Mouse (Mus musculus) right cerebral cortex, postnatal 36 days (tissue): ENCODE data around the gene Gm13212.
"Not testable (repeated sequence)": the region's sequence is repeated elsewhere in the genome, so short reads cannot be mapped to it uniquely, and the experiment has no call there.

Experiments
- DNase-seq, 2 experiments: peaks; one replicate each; pipeline ENCODE4 v3.0.0; 2022; ENCODE audit warnings: low spot score in 2 of 2, mixed read lengths in 1 of 2

The Gm13212 gene

DNA sequence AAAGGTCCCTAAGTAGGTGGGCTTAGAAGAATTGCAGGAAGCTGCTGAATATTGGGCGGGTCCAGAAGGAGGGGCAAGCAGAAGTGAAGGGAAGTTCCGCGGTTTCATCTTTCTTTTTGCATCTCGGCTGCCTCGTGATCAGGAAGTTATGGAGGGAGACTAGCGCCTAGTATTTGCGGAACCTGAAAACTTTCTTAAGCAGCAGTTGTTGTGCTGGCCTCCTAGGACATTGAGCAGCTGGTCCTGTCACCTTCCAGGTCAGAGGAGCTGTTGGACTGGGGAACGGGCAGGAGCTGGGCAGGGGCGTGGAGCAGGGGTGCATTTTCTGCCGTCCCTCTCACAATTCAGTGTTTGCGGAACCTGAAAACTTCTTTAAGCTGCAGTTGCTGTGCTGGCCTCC, at the start of gene Gm13212:
Gene Gm13212 (plus strand): TSS at position 89 of the 400 bp plus-strand sequence.
- DNase-seq, result not testable (repeated sequence)

- DNase-seq, result not testable (repeated sequence)
Observed at GRCm38 (mm10) chr4:145543861-145544260, 41.1 kb upstream of the Gm13212 start.

DNA sequence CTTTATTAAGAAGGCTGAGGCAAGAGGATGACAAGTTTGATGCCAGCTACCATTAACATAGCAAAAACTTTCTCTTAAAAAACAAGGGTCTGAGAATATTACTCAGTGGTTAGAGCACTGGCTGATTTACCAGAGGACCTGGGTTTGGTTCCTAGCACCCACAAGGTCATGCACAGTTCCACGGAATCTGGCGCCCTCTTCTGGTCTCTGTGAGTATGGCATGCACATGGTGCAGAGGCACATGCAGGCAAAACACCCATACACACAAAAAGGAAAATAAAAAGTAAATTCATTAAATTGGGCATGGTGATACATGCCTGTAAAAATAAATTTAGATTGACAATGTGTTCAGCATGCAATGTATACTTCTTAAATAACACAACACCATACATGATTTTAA, 39.9 kb upstream of the Gm13212 start:
- not testable (repeated sequence) for DNase-seq

- not testable (repeated sequence) for DNase-seq
Observed at GRCm38 (mm10) chr4:145545734-145546349, 39.1 kb upstream of the Gm13212 start.

DNA sequence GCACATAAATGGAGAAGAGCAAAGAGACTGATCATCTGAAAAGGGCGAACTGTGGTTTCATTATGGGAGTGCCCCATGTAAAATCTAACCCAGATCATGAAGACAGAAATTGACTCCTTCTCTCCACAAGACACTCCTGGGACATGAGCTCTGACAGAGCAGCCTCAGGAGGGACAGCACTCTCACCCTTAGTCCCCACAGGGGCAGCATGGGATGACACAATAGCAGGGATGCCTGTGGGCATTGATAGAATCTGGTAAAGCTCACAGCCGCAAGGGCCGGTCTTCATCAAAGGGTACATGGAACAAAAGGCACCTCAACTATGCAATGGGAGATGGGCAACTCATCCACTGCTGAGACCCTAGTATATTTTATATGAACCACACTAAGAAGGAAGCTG, 38.5 kb upstream of the Gm13212 start:
- DNase-seq, result not testable (repeated sequence)

- no peak for DNase-seq
Observed at GRCm38 (mm10) chr4:145556680-145557079, 28.3 kb upstream of the Gm13212 start.

- no peak for DNase-seq
Observed at GRCm38 (mm10) chr4:145559505-145560099, 25.4 kb upstream of the Gm13212 start.

DNA sequence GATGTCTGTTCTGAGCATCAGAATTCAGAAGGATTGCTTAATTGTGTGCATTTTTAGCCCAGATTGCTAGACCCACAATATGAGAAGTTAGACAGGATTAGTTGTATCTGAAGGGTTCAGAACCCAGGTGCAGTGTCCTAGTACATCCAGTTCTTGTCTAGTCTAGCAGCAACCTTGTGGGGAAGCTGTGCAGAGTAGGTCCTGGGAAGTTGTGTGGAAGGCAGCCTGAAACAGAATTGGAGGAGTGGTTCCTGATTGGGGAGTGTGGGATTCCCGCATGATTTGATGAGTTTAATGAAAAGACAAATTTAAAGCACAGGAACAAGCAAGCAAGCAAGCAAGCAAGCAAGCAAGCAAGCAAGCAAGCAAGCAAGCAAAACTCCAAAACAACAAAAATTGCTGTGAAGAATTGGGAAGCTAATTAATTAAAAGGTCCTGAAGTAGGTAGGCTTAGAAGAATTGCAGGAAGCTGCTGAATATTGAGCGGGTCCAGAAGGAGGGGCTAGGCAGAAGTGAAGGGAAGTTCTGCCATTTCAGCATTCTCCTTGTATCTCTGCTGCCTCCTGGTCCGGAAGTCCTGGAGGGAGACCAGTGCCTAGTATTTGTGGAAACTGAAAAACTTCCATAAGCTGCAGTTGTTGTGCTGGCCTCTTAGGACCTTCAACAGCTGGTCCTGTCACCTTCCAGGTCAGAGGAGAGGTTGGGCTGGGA, 20.7 kb upstream of the Gm13212 start:
- DNase-seq, result no peak

DNA sequence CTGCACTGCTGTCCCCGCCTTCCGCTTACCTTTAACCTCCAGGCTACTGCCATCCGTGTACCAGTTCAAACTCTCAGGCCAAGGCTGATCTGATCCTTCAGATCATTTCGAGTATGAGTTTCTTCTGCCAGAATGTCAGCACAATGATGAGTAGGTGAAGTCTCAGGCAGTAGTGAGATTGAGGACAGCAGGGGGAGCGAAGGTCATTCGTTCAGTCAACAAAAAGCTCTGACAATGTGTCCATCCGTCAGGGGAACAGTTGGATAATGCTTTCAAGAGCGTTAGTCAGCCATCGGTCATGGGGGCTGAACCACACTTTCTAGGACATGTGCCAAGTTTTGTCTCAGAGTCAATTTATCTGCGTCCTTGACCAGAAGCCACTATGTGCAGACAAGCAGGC, 14.5 kb upstream of the Gm13212 start:
- DNase-seq, result not testable (repeated sequence)

GRCm38 (mm10) chr4:145576623-145577022, 8.3 kb upstream of the Gm13212 start:
- not testable (repeated sequence) for DNase-seq

DNA sequence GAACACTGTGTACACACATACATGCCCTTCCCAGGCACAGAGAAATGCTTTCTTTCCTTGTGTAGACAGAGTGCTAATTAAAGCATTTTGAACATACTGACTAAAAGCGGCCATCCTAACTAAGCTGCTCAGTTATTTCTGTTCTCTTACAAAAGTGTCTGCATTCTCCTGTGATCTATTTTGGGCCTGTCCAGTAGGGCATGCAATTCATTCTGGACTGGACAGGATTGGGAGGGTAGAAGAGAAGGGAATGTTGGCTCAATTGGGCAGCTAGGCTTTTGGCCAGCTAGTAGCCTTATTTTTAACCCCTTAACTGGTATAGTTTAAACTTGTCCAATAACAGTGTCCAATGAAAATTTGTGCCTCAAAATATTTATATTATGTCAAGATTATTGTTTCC, 4.6 kb upstream of the Gm13212 start:
- DNase-seq, result not testable (repeated sequence)

DNA sequence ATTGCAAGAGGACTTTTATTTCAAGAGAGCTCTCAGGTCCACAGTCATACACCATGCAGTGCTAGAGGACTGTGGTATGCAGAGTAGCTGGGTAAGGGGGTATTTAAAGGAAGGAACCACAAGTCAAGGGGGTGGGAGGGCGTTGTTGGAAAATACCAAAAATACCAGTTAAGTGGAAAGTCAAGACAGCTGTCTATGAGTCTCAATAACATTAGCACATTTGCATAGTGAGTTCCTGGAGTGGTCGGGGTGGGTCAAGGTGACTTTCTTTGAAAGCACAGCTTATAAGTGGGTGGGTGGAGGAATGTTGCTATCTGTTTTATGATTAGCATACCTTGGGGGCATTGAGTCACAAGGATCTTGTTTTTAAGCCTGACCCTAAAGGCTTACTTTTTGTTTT, 1.1 kb downstream of the Gm13212 start:
- DNase-seq, result not testable (repeated sequence)

- not testable (repeated sequence) for DNase-seq
Observed at GRCm38 (mm10) chr4:145594183-145594582, 9.2 kb downstream of the Gm13212 start.

DNA sequence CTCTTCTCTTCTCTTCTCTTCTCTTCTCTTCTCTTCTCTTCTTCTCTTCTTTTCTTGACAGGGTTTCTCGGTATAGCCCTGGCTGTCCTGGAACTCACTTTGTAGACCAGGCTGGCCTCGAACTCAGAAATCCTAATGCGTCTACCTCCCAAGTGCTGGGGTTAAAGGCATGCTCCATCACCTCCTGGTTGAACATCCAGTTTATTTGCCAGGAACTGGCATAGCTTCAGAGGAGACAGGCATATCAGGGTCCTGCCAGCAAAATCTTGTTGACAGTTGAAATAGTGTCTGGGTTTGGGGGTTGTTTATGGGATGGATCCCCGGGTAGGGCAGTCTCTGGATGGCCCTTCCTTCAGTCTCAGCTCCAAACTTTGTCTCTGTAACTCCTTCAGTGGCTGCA, 9.8 kb downstream of the Gm13212 start:
- not testable (repeated sequence) for DNase-seq

DNA sequence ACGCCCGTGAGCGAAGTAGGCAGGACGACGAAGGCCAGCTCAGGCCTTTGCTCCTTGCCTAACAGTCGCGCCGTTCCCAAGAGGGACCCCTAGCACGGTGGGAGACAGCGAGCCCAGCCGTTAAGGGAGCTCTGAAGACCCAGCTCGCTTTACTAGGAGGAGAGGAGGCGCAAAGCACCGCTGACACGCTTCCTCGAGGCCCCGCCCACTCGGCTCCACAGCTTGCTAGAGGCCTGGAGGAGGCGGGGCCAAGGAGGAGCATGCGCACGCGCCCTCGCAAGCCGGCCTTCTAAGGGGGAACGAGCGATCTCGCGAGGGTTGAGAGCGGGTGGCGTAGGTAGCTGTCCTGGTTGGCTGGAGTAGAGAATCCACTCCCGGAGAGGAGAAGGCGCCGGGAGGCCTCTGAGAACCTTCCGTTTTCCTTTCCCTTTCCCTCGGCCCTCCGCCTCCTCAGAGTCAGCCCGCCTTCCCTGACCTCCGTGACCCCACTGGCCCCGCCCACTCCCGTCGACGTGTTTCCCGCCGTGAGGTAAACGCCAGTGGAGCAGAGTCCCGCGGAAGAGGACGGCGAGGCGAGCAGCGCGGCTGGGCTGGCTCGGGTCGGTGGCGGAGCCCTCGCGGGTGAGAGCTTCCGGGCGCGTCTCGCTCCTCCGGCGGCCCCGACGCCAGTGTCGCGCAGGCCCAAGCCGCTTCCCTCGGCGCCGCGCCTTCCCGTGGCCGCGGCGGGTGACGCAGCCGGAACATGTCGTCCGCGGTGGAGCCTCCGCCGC, 55.6 kb downstream of the Gm13212 start:
- not testable (repeated sequence) for DNase-seq

GRCm38 (mm10) chr4:145670385-145670784, 85.4 kb downstream of the Gm13212 start, which contains the start of gene Zfp980:
Gene Zfp980, plus strand, starts transcription at chr4:145670685.
- not testable (repeated sequence) for DNase-seq

- not testable (repeated sequence) for DNase-seq
Observed at GRCm38 (mm10) chr4:145674286-145674780, 89.4 kb downstream of the Gm13212 start.
